Mouse (Mus musculus) neural tube, embryonic 12.5 days (tissue): Measurements from ENCODE around the gene Clspn. TPM values are rescaled to one million over a fixed set of nuclear protein-coding genes. Genes with fewer than 3 reads are reported as not detected.
A peak's percentile ranks its signal among the peaks of the same experiment; 100 is the strongest.

ENCODE experiments used
- ATAC-seq: fragments of 200-750 bp; cut with Nextera tagmentation; 2 replicates; pipeline ENCODE4 v1.8.0; 2017; ENCODE audit warnings: low read depth, mild to moderate bottlenecking, moderate TSS enrichment, moderate library complexity; ENCODE audit not compliant: low FRiP score
- H3K27ac ChIP-seq: fragments of 300-500 bp; sonication (generic); 2 replicates; pipeline ENCODE4 v1.5.1; 2016
- H3K27me3 ChIP-seq: fragments of 300-500 bp; sonication (generic); replicated peaks from 2 replicates; pipeline ENCODE4 v1.6.1; 2016; ENCODE audit warnings: mild to moderate bottlenecking
- H3K36me3 ChIP-seq: fragments of 300-500 bp; sonication (generic); 2 replicates; pipeline ENCODE4 v1.6.1; 2016; ENCODE audit warnings: mild to moderate bottlenecking
- H3K4me1 ChIP-seq: fragments of 300-500 bp; sonication (generic); 2 replicates; pipeline ENCODE4 v1.6.1; 2016
- H3K4me2 ChIP-seq: fragments of 300-500 bp; sonication (generic); replicated peaks from 2 replicates; pipeline ENCODE4 v1.6.1; 2016; ENCODE audit warnings: mild to moderate bottlenecking
- H3K4me3 ChIP-seq: fragments of 300-500 bp; sonication (generic); 2 replicates; pipeline ENCODE4 v1.5.1; 2016
- H3K9ac ChIP-seq: fragments of 300-500 bp; sonication (generic); 2 replicates; pipeline ENCODE4 v1.6.1; 2016; ENCODE audit warnings: mild to moderate bottlenecking
- H3K9me3 ChIP-seq: fragments of 300-500 bp; sonication (generic); 2 replicates; pipeline ENCODE4 v1.6.1; 2016; ENCODE audit warnings: mild to moderate bottlenecking
- WGBS: fragments of 180-500 bp; shearing (Covaris S2); methylation state at CpG from one replicate; pipeline ENCODE4 v1.1.7; 2016; 5-methylcytosine and 5-hydroxymethylcytosine counted together
- polyA plus RNA-seq: library from polyadenylated mRNA; unstranded; fragments of >200 nt; fragmentation: Nextera tagmentation; extraction: Ambion mirVana; gene quantifications from 2 replicates; pipeline ENCODE4 v1.2.1, GENCODE M21; 2016

Clspn gene
- polyA plus RNA-seq, 1 experiment from 2014 or later: 22.2 TPM

DNA sequence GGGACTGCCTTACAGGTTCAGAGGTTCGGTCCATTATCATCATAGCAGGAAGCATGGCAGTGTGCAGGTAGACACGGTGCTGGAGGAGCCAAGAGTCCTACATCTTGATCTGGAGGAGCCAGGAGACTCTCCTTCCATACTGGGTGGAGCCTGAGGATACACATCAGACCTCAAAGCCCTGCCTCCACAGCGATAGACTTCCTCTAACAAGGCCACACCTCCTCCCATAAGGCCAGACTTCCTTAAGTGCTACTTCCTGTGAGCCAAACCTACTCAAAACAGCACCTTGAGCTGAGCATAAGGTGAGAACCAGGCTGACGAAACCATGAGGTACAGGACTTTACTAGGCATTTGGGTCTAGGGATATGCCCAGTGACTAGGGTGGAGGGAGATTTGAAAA lies 59.6 kb downstream of the Clspn start:
- Histone ChIP-seq H3K27ac (no peak overlapping the region), H3K36me3 (no peaks in the 10 kb centered on the region), H3K27me3 (peaks cover 2% of the 10 kb centered on the region; the same call in 1 of the 2 replicates), H3K9ac (no peak overlapping the region), H3K4me1 (peaks cover 11% of the 10 kb centered on the region; the same call in 1 of the 2 replicates), H3K4me2 (no peak overlapping the region), H3K4me3 (no peak overlapping the region), H3K9me3 (no peaks in the 10 kb centered on the region)
- no peak for ATAC-seq
- 85% methylated on average over 4 of the region's 4 CpGs for WGBS

DNA sequence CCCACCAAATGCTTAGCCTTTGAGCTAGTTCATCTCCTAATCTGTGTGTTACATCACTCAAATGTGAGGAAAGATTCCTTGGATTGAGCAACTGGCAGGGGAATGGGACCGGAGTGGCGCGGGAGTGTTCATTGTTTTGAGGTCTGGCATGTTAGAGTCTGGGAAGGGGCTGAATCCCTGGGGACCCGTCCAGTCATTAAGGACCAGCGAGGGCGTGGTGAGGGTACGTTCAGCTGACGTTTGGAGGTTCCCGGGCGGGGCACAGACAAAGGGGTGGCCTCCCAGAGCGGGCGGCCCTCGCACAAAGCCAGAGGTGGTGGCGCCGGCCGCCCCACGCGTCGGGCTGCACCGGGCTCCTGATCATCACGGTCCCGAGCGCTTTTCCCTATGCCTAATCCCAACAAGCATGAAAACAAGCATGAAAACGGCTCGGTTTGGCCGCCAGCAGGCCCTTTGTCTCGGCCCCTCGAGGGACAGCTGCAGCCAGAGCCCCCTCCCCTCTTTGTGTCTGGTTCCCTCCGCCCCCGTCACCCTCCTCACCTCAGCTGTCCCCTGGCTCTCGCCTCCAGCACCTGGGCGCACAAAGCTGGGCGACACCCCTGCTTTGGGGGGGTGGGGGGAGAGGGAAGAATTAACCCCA lies 63.1 kb downstream of the Clspn start:
- Histone ChIP-seq H3K4me2 (peak overlapping the region; percentile 65), H3K27me3 (peaks cover 6% of the 10 kb centered on the region; the same call in 1 of the 2 replicates), H3K4me1 (peaks cover 11% of the 10 kb centered on the region; the same call in 1 of the 2 replicates), H3K36me3 (no peaks in the 10 kb centered on the region), H3K9ac (peak overlapping the region; percentile 55), H3K9me3 (no peaks in the 10 kb centered on the region), H3K4me3 (peak overlapping the region; percentile 27), H3K27ac (peak overlapping the region; percentile 67; the same call in 1 of the 2 replicates)
- WGBS: 1% methylated on average over 33 of the region's 33 CpGs
- ATAC-seq: peak; percentile 86

DNA sequence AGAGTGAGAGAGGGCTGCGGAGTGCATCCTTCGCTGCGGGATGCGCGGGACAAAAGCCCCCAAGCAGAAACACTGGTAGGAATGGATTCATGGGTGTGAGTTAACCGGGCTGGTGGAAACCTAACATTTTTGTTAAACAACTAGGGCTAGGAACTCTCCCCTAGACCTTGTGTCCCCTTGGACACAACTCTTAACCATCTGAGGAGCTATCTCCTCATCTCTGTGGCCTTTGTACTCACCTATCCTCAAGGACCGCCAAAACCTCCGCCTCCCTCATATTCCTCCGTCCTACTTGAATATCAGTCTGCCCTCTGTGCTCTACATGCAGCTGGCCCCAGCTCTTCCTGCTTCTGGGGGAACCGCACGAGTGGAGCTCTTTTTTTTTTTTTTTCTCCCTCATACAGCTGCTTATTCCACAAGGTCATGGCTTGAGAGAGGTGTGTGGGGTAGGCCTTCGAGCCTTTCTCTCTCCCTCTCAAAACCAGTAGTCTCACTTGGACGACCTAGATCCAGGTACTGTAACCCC lies 63.7 kb downstream of the Clspn start:
- H3K9ac ChIP-seq: peak overlapping the region; percentile 55
- peak overlapping the region; percentile 27 for H3K4me3 ChIP-seq
- H3K27me3 ChIP-seq: peaks cover 6% of the 10 kb centered on the region; the same call in 1 of the 2 replicates
- H3K9me3 ChIP-seq: no peaks in the 10 kb centered on the region
- no peaks in the 10 kb centered on the region for H3K36me3 ChIP-seq
- peaks cover 11% of the 10 kb centered on the region; the same call in 1 of the 2 replicates for H3K4me1 ChIP-seq
- ATAC-seq: peak; percentile 30; the same call in 1 of the 2 replicates
- 23% methylated on average over 13 of the region's 13 CpGs for WGBS
- peak overlapping the region; percentile 67; the same call in 1 of the 2 replicates for H3K27ac ChIP-seq
- H3K4me2 ChIP-seq: peak overlapping the region; percentile 65

DNA sequence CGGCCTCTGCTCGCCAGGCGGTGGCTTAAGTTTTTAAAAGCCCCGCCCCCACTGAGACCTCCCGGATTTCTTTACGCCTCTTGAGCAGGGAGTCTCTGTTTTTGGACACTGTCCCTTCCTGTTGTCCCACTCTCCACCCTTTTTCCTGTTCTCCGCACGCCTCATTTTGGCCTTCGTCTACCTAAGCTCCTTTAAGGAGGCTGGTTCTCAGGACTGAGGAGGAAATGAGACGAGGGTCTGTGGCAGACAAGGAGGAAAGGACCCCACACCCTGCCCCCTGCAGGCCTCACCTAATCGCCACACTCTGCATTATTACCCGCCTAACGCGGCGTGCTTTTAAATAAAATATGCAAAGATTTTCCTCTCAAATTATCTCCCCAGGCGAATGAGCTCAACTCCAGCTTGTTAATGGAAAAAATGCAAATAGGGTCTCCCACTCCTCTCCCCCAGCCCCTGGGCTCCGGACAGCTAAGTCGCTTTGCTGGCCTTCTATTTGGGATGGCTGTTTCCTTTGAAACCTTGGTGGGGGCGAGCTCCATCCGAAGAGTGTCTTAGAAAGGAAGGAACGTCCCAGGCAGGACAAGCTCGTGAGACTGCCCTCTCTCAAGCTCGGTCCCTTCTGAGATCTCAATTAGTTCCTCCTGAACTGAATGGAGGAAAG lies 70.4 kb downstream of the Clspn start:
- WGBS: 3% methylated on average over 23 of the region's 23 CpGs
- H3K27ac ChIP-seq: no peak overlapping the region

DNA sequence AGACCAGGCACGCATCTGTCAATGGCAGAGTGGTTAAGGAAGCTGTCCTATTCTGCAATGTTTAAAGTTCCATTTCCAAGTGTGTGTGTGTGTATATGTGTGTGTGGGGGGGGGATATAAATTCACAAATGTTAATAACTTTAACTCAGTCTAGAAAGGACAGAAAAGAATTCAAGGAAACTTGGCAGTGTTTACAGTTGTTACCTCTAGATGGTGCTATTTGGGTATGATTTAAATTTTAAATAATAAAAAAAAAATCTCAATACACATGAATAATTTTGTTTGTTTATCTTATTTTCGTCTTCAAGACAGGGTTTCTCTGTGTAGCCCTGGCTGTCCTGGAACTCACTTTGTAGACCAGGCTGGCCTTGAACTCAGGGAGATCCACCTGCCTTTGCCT lies 75.2 kb downstream of the Clspn start:
- Histone ChIP-seq H3K4me2 (no peak overlapping the region), H3K36me3 (no peaks in the 10 kb centered on the region), H3K4me3 (no peak overlapping the region), H3K9ac (no peak overlapping the region), H3K27ac (no peak overlapping the region), H3K4me1 (peaks cover 6% of the 10 kb centered on the region), H3K27me3 (no peaks in the 10 kb centered on the region; the same call in 1 of the 2 replicates), H3K9me3 (no peaks in the 10 kb centered on the region)
- ATAC-seq: no peak
- 51% methylated on average over 2 of the region's 2 CpGs for WGBS

More for the DNA sequence above, 70.4 kb downstream of the Clspn start:
- Histone ChIP-seq H3K9me3 (no peaks in the 10 kb centered on the region), H3K36me3 (no peaks in the 10 kb centered on the region), H3K9ac (0 out of 2 replicates have a peak overlapping the region, but pooled peaks have one; percentile 13), H3K27me3 (peaks cover 3% of the 10 kb centered on the region; the same call in 1 of the 2 replicates), H3K4me3 (0 out of 2 replicates have a peak overlapping the region, but pooled peaks have one; percentile 11), H3K4me2 (peak overlapping the region; percentile 49), H3K4me1 (peaks cover 9% of the 10 kb centered on the region)
- ATAC-seq: no peak

DNA sequence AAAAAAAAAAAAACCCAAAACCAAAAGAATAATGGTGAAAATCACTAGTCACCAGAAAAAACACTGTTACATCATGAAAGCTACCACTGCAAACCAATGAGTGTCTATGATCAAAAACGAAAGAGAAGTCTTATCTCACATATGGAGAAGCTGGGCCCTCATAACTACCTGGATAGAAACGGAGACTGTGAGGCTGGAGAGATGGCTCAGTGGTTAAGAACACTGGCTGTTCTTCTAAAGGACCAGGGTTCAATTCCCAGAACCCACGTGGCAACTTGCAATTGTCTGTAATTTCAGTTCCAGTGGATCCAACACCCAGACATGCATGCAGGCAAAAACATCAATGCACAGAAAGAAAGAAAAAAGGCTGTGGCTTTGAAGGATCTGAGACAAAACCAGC lies 75.9 kb downstream of the Clspn start:
- 70% methylated on average over 3 of the region's 3 CpGs for WGBS
- H3K4me3 ChIP-seq: no peak overlapping the region
- H3K27ac ChIP-seq: no peak overlapping the region
- no peak overlapping the region for H3K4me2 ChIP-seq
- no peaks in the 10 kb centered on the region for H3K4me1 ChIP-seq
- no peak overlapping the region for H3K9ac ChIP-seq
- no peaks in the 10 kb centered on the region; the same call in none of the 2 replicates for H3K27me3 ChIP-seq
- no peaks in the 10 kb centered on the region for H3K36me3 ChIP-seq
- no peak for ATAC-seq
- H3K9me3 ChIP-seq: no peaks in the 10 kb centered on the region

DNA sequence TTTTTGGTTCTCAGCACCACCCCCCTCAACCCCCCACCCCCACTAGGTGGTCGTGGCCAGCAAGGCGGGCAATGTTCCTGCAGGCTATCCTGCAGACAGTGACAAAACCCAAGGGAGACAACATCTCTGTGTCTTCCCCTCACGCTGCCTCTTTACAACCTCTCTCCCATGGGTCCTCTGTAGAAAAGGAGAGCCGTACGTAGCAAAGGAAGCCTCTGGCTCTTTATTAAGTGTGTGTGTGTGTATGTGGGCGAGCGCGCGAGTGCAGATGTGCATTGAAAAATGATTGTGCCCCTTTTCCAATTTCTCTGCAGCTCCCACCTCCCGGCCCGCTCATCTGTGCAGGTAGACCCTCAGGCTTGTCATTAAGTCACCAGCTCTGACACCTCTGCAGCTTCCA lies 79.6 kb downstream of the Clspn start:
- no peak overlapping the region for H3K27ac ChIP-seq
- no peak overlapping the region for H3K4me3 ChIP-seq
- ATAC-seq: no peak
- H3K27me3 ChIP-seq: no peaks in the 10 kb centered on the region; the same call in none of the 2 replicates
- H3K36me3 ChIP-seq: no peaks in the 10 kb centered on the region
- H3K9ac ChIP-seq: no peak overlapping the region
- 26% methylated on average over 11 of the region's 11 CpGs for WGBS
- peak overlapping the region; percentile 24; the same call in 1 of the 2 replicates for H3K4me2 ChIP-seq
- no peaks in the 10 kb centered on the region for H3K9me3 ChIP-seq
- no peaks in the 10 kb centered on the region for H3K4me1 ChIP-seq

DNA sequence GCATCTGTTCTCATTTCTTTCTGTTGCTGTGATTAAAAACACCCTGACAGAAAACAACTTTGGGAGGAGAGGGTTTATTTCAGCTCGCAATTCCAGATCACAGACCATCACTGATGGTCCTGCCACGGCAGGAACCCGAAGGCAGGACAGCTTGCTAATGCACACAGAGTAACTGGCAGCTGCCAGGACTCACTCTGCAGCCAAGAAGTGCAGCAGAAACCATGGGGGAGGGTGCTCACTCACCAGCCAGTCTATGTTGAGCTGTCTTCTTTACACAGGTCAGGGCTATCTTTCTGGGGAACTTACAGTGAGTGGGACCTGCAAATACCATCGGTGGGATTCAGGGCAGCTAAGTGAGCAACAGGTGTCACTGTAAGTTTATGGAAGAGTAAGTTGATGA lies 80.7 kb downstream of the Clspn start:
- Histone ChIP-seq H3K27me3 (no peaks in the 10 kb centered on the region; the same call in none of the 2 replicates), H3K4me3 (no peak overlapping the region), H3K27ac (no peak overlapping the region), H3K4me2 (no peak overlapping the region), H3K4me1 (no peaks in the 10 kb centered on the region), H3K9ac (no peak overlapping the region), H3K9me3 (no peaks in the 10 kb centered on the region), H3K36me3 (no peaks in the 10 kb centered on the region)
- ATAC-seq: no peak
- WGBS: 81% methylated on average over 4 of the region's 4 CpGs

DNA sequence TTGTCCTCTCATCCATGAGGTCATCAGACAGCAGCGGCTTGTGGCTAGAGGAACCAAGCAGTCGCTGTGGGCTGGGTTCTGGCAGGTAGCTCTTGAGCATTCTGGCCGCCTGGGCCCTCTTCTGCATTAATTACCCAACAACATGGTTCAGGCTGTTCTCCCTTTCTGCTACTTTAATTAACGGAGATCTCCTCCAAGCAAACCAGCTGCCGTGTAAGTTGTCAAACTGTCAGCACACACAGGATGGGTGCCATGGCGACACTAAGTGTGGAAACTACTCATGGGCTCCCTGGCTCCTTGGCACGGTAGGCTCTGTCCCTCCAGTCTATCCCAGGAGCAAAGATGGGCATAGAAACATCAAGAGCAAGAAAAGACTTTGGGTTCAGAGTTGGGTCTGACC lies 82.6 kb downstream of the Clspn start:
- Histone ChIP-seq H3K36me3 (no peaks in the 10 kb centered on the region), H3K9ac (no peak overlapping the region), H3K27me3 (no peaks in the 10 kb centered on the region; the same call in none of the 2 replicates), H3K4me2 (no peak overlapping the region), H3K4me3 (no peak overlapping the region), H3K27ac (no peak overlapping the region), H3K9me3 (no peaks in the 10 kb centered on the region), H3K4me1 (peaks cover under 1% of the 10 kb centered on the region; the same call in 1 of the 2 replicates)
- WGBS: 71% methylated on average over 7 of the region's 7 CpGs
- no peak for ATAC-seq

DNA sequence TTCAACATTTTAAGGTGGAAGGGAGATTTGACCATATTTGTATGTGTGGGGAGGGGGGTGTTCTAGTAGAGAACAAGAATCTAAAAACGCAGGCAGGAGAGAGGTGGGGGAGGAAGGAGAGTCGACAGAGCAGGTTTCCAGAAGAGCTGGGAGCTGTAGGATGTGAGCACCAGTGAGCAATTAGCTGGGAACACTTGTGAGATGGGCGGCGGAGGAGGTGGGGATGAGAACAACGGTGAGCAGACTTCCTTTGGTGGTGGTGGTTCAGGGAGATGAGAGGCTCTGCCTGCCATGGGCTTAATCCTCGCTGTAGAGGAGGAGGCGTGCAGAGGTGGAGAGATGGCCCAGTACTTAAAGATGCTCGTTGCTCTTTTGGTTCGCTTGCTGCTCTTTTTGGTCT lies 85.2 kb downstream of the Clspn start:
- Histone ChIP-seq H3K36me3 (no peaks in the 10 kb centered on the region), H3K9me3 (no peaks in the 10 kb centered on the region), H3K27ac (no peak overlapping the region), H3K4me3 (no peak overlapping the region), H3K4me2 (no peak overlapping the region), H3K27me3 (no peaks in the 10 kb centered on the region; the same call in 1 of the 2 replicates), H3K9ac (no peak overlapping the region), H3K4me1 (peaks cover 3% of the 10 kb centered on the region; the same call in 1 of the 2 replicates)
- no peak for ATAC-seq
- 37% methylated on average over 9 of the region's 9 CpGs for WGBS
